9 mouse cellular contexts compared by ENCODE assay signal in the genomic region with DNA sequence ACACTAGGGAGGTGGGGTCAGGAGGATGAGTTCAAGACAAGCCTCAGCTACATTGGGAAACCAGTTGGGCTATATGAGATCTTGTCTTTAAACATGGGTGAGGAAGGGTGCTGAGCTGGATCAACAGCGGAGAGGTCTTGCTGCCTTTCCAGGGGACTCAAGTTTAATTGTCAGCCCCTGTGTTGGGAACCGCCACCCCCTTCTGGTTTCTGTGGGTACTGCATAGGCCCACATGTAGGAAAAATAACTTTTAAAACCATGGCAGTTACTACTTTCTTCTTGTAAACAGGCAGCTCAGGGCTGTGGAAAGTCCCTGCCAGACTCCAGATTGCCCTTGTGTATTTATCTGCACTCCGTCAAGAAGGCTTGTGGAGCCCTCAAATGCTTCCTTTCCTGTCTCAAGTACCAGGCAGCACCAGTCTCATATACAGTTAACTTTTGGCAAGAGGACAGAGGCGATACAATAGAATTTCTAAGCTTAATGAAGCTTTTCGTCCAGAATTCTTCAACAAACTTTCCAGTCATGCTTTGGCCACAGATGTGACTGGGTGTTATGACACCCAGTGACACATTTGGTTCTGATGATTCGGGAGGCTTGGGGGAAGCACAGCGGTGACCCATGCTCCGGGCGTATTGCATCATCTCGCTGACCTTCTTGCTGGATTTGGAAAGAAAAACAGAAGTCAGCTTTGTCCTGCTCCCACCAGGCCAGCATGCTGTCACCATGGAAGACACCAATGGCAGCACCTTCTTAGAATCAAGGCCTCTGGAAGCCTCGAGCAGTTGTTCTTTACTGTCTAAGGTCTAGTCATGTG. TPM values are rescaled to one million over a fixed set of nuclear protein-coding genes. Genes with fewer than 3 reads are reported as not detected.
DNase-seq lines count a peak whose midpoint lies in the region; ATAC-seq lines count a peak whose summit lies in the region.
"Had no signal": no experiment of that assay in that cellular context is flagged by ENCODE, and none has a peak within 500 bp of the region (broad histone marks: within the 10 kb centered on the region; RNA-seq: fewer than 3 reads in every experiment).

No protein-coding gene starts in this region.

- H3K9me3 ChIP-seq in neural tube, embryonic 15.5 days (replicated peaks), result no peaks in the 10 kb centered on the region
- H3K9me3 ChIP-seq in kidney, embryonic 16.5 days (ENCODE audit: low read length), result no peaks in the 10 kb centered on the region
- H3K9me3 ChIP-seq in liver, embryonic 12.5 days (replicated peaks), result no peaks in the 10 kb centered on the region
- H3K9me3 ChIP-seq: heart, embryonic 13.5 days had no signal

- no peak overlapping the region for H3K27ac ChIP-seq in neural tube, embryonic 15.5 days (replicated peaks)
- no peak overlapping the region for H3K27ac ChIP-seq in kidney, embryonic 16.5 days (ENCODE audit: low read length)
- H3K27ac ChIP-seq in liver, embryonic 12.5 days, result peak overlapping the region; percentile 68
- H3K27ac ChIP-seq: heart, embryonic 13.5 days had no signal

- H3K36me3 ChIP-seq in neural tube, embryonic 15.5 days, result no peaks in the 10 kb centered on the region
- no peaks in the 10 kb centered on the region for H3K36me3 ChIP-seq in kidney, embryonic 16.5 days (ENCODE audit: insufficient read depth, low read length)
- no peaks in the 10 kb centered on the region for H3K36me3 ChIP-seq in liver, embryonic 12.5 days
- H3K36me3 ChIP-seq: heart, embryonic 13.5 days had no signal

- ATAC-seq in neural tube, embryonic 15.5 days (ENCODE audit: low FRiP score), result no peak
- no peak for ATAC-seq in kidney, embryonic 16.5 days (ENCODE audit: low FRiP score, low TSS enrichment)
- peak; percentile 33; the same call in 1 of the 2 replicates for ATAC-seq in liver, embryonic 12.5 days

- 69% methylated on average over 11 of the region's 11 CpGs for WGBS in neural tube, embryonic 15.5 days
- WGBS in kidney, embryonic 16.5 days, result 68% methylated on average over 11 of the region's 11 CpGs
- 53% methylated on average over 11 of the region's 11 CpGs for WGBS in liver, embryonic 12.5 days (ENCODE audit: insufficient replicate concordance)

- H3K4me3 ChIP-seq in neural tube, embryonic 15.5 days (replicated peaks), result no peak overlapping the region
- no peak overlapping the region for H3K4me3 ChIP-seq in kidney, embryonic 16.5 days (ENCODE audit: low read length)
- H3K4me3 ChIP-seq in liver, embryonic 12.5 days, result no peak overlapping the region
- H3K4me3 ChIP-seq: heart, embryonic 13.5 days had no signal

- H3K27me3 ChIP-seq in neural tube, embryonic 15.5 days (replicated peaks), result 0 out of 2 replicates have a peak, but pooled peaks cover 9% of the 10 kb centered on the region
- H3K27me3 ChIP-seq in kidney, embryonic 16.5 days (ENCODE audit: insufficient read depth, low read length), result no peaks in the 10 kb centered on the region
- H3K27me3 ChIP-seq in liver, embryonic 12.5 days (replicated peaks), result peaks cover 16% of the 10 kb centered on the region

- H3K4me2 ChIP-seq in neural tube, embryonic 15.5 days, result no peak overlapping the region
- H3K4me2 ChIP-seq in kidney, embryonic 16.5 days (replicated peaks; ENCODE audit: low read depth, low read length), result no peak overlapping the region
- no peak overlapping the region for H3K4me2 ChIP-seq in liver, embryonic 12.5 days
- H3K4me2 ChIP-seq: heart, embryonic 13.5 days had no signal

- DNase-seq in neural tube, embryonic 10.5 days (ENCODE audit: extremely low spot score, low spot score), result peak; percentile 57
- DNase-seq in adrenal gland, postnatal 4 days (ENCODE audit: low spot score in 2 of 2), result peak; percentile 40 to 55
- DNase-seq in frontal cortex, postnatal 36 days (ENCODE audit: low spot score in 2 of 2), result peak; percentile 57 to 70
- peak; percentile 19 for DNase-seq in ovary, adult 18-20 months (ENCODE audit: low spot score)
- DNase-seq in thymus, postnatal 4 days, result peak; percentile 80

- H3K4me1 ChIP-seq in neural tube, embryonic 15.5 days, result no peaks in the 10 kb centered on the region
- no peaks in the 10 kb centered on the region for H3K4me1 ChIP-seq in kidney, embryonic 16.5 days (ENCODE audit: insufficient read depth, low read length)
- 0 out of 2 replicates have a peak, but pooled peaks cover 5% of the 10 kb centered on the region for H3K4me1 ChIP-seq in liver, embryonic 12.5 days
- H3K4me1 ChIP-seq: heart, embryonic 13.5 days had no signal

- H3K9ac ChIP-seq in neural tube, embryonic 15.5 days (replicated peaks), result no peak overlapping the region
- H3K9ac ChIP-seq in kidney, embryonic 16.5 days (replicated peaks; ENCODE audit: low read length), result 0 out of 2 replicates have a peak overlapping the region, but pooled peaks have one; percentile 24
- H3K9ac ChIP-seq in liver, embryonic 12.5 days, result no peak overlapping the region
- H3K9ac ChIP-seq: heart, embryonic 13.5 days had no signal

RNA-seq across cellular contexts. Expression of a gene that starts 1.0 kb away (rescaled TPM):
- polyA plus RNA-seq in neural tube, embryonic 15.5 days (2015; fragmentation: Nextera tagmentation; extraction: Ambion mirVana), result not detected in 2 replicates
- total RNA-seq in adrenal gland, postnatal 4 days (2021), result 10 to 100 TPM in 1 of 2 experiments, 1 to 10 TPM in 1; 1.3 to 58.7 TPM
- 0.45 and 0.51 TPM in 2 replicates for polyA plus RNA-seq in kidney, embryonic 16.5 days (2015; fragmentation: Nextera tagmentation; extraction: Ambion mirVana)
- 20.1 and 21.2 TPM in 2 replicates for polyA plus RNA-seq in liver, embryonic 12.5 days (2016; fragmentation: Nextera tagmentation; extraction: Ambion mirVana)

RNA-seq across cellular contexts. Expression of a gene that starts 7.1 kb away (rescaled TPM):
- 15.8 and 16.6 TPM in 2 replicates for polyA plus RNA-seq in neural tube, embryonic 15.5 days (2015; fragmentation: Nextera tagmentation; extraction: Ambion mirVana)
- total RNA-seq in adrenal gland, postnatal 4 days (2021), result 10 to 100 TPM; 12.4 to 13.8 TPM
- polyA plus RNA-seq in kidney, embryonic 16.5 days (2015; fragmentation: Nextera tagmentation; extraction: Ambion mirVana), result 15.0 and 18.9 TPM in 2 replicates
- 9.3 and 9.4 TPM in 2 replicates for polyA plus RNA-seq in liver, embryonic 12.5 days (2016; fragmentation: Nextera tagmentation; extraction: Ambion mirVana)

RNA-seq across cellular contexts. Expression of a gene that starts 20.5 kb away (rescaled TPM):
- 1.6 and 1.7 TPM in 2 replicates for polyA plus RNA-seq in neural tube, embryonic 15.5 days (2015; fragmentation: Nextera tagmentation; extraction: Ambion mirVana)
- total RNA-seq in adrenal gland, postnatal 4 days (2021), result 100 to 1,000 TPM in 1 of 2 experiments, 1 to 10 TPM in 1; 4.4 to 139 TPM
- polyA plus RNA-seq in kidney, embryonic 16.5 days (2015; fragmentation: Nextera tagmentation; extraction: Ambion mirVana), result 1.4 TPM in 2 replicates
- polyA plus RNA-seq in liver, embryonic 12.5 days (2016; fragmentation: Nextera tagmentation; extraction: Ambion mirVana), result 74.1 and 74.2 TPM in 2 replicates

RNA-seq across cellular contexts. Expression of a gene that starts 57.1 kb away (rescaled TPM):
- polyA plus RNA-seq in neural tube, embryonic 15.5 days (2015; fragmentation: Nextera tagmentation; extraction: Ambion mirVana), result 54.4 and 55.9 TPM in 2 replicates
- total RNA-seq in adrenal gland, postnatal 4 days (2021), result 10 to 100 TPM; 66.0 to 67.0 TPM
- 68.8 and 72.7 TPM in 2 replicates for polyA plus RNA-seq in kidney, embryonic 16.5 days (2015; fragmentation: Nextera tagmentation; extraction: Ambion mirVana)
- polyA plus RNA-seq in liver, embryonic 12.5 days (2016; fragmentation: Nextera tagmentation; extraction: Ambion mirVana), result 23.5 and 23.9 TPM in 2 replicates

RNA-seq across cellular contexts. Expression of a gene that starts 57.4 kb away (rescaled TPM):
- 363 and 381 TPM in 2 replicates for polyA plus RNA-seq in neural tube, embryonic 15.5 days (2015; fragmentation: Nextera tagmentation; extraction: Ambion mirVana)
- total RNA-seq in adrenal gland, postnatal 4 days (2021), result 100 to 1,000 TPM; 232 to 265 TPM
- polyA plus RNA-seq in kidney, embryonic 16.5 days (2015; fragmentation: Nextera tagmentation; extraction: Ambion mirVana), result 372 and 375 TPM in 2 replicates
- polyA plus RNA-seq in liver, embryonic 12.5 days (2016; fragmentation: Nextera tagmentation; extraction: Ambion mirVana), result 296 and 308 TPM in 2 replicates

Comparison
In these comparisons a context has a peak if more than half of its experiments do, and no peak if none do; other contexts are left out.
1. DNase-seq: peak in every context shown above with its lines; median percentile 80 in thymus, postnatal 4 days; 64 in frontal cortex, postnatal 36 days; 57 in neural tube, embryonic 10.5 days; 48 in adrenal gland, postnatal 4 days; 19 in ovary, adult 18-20 months.
2. RNA of a gene that starts 1.0 kb away (polyA plus RNA-seq): 20.1 to 21.2 TPM in liver, embryonic 12.5 days; 0.45 to 0.51 TPM in kidney, embryonic 16.5 days and not detected in neural tube, embryonic 15.5 days; every median in the first group is over 10 times any median in the second.
3. RNA of a gene that starts 20.5 kb away (polyA plus RNA-seq): 74.1 to 74.2 TPM in liver, embryonic 12.5 days; 1.6 to 1.7 TPM in neural tube, embryonic 15.5 days and 1.4 TPM in kidney, embryonic 16.5 days; every median in the first group is over 10 times any median in the second.